Mouse (Mus musculus) kidney, postnatal 0 days (tissue): Measurements from ENCODE around the gene Actl11. TPM values are rescaled to one million over a fixed set of nuclear protein-coding genes. Genes with fewer than 3 reads are reported as not detected.

Source experiments
- ATAC-seq: fragments of 200-750 bp; cut with Nextera tagmentation; replicated peaks from 2 replicates; pipeline ENCODE4 v1.8.0; 2017; ENCODE audit warnings: low read depth, moderate number of reproducible peaks, moderate TSS enrichment, moderate library complexity; ENCODE audit not compliant: low FRiP score
- DNase-seq: peaks from one replicate; pipeline ENCODE4 v3.0.0-alpha.2; 2016; ENCODE audit warnings: low spot score
- H3K27ac ChIP-seq: fragments of 300-500 bp; sonication (generic); 2 replicates; pipeline ENCODE4 v1.5.1; 2014; ENCODE audit warnings: mild to moderate bottlenecking
- H3K27me3 ChIP-seq: fragments of 300-500 bp; sonication (generic); 2 replicates; pipeline ENCODE4 v1.6.1; 2014; ENCODE audit warnings: low read length, mixed read lengths; ENCODE audit not compliant: insufficient read depth
- H3K36me3 ChIP-seq: fragments of 300-500 bp; sonication (generic); 2 replicates; pipeline ENCODE4 v1.6.1; 2014; ENCODE audit warnings: low read length, mixed read lengths; ENCODE audit not compliant: insufficient read depth
- H3K4me1 ChIP-seq: fragments of 300-500 bp; sonication (generic); replicated peaks from 2 replicates; pipeline ENCODE4 v1.6.1; 2014; ENCODE audit warnings: antibody characterized with exemption, low read length, mixed read lengths; ENCODE audit not compliant: insufficient read depth
- H3K4me2 ChIP-seq: fragments of 300-500 bp; sonication (generic); 2 replicates; pipeline ENCODE4 v1.6.1; 2014; ENCODE audit warnings: mild to moderate bottlenecking, low read length, moderate library complexity, mixed read lengths
- H3K4me3 ChIP-seq: fragments of 300-500 bp; sonication (generic); replicated peaks from 2 replicates; pipeline ENCODE4 v1.5.1; 2014; ENCODE audit warnings: low read depth, low read length
- H3K9ac ChIP-seq: fragments of 300-500 bp; sonication (generic); 2 replicates; pipeline ENCODE4 v1.6.1; 2014; ENCODE audit warnings: low read depth, low read length
- H3K9me3 ChIP-seq: fragments of 300-500 bp; sonication (generic); replicated peaks from 2 replicates; pipeline ENCODE4 v1.6.1; 2016; ENCODE audit warnings: low read length, inconsistent platforms, mixed read lengths
- CTCF ChIP-seq: IDR thresholded peaks from 2 replicates; pipeline ENCODE4 v1.5.1; 2016; ENCODE audit warnings: antibody characterized with exemption, low read depth, mild to moderate bottlenecking, moderate library complexity
- WGBS: fragments of 180-500 bp; shearing (Covaris S2); extraction: QIAGEN DNeasy Blood & Tissue Kit; methylation state at CpG from one replicate; pipeline ENCODE4 v1.1.7; 2014; 5-methylcytosine and 5-hydroxymethylcytosine counted together
- polyA plus RNA-seq: library from polyadenylated mRNA; unstranded; fragments of >200 nt; fragmentation: Nextera tagmentation; extraction: Ambion mirVana; gene quantifications from 2 replicates; pipeline ENCODE4 v1.2.1, GENCODE M21; 2015

The Actl11 gene
- polyA plus RNA-seq, 1 experiment from 2014 or later = not detected

- ATAC-seq (no peak), DNase-seq (no peak)
- H3K27me3 ChIP-seq = no peaks in the 10 kb centered on the region
- H3K36me3 ChIP-seq = peaks cover 3% of the 10 kb centered on the region; the same call in 1 of the 2 replicates
- no peak for TF ChIP-seq CTCF
- 90% methylated on average over 10 of the region's 10 CpGs for WGBS
- H3K9ac ChIP-seq = no peak overlapping the region
- H3K4me3 ChIP-seq = no peak overlapping the region
- no peaks in the 10 kb centered on the region; the same call in 1 of the 2 replicates for H3K4me1 ChIP-seq
- no peak overlapping the region for H3K4me2 ChIP-seq
- H3K9me3 ChIP-seq = no peaks in the 10 kb centered on the region
- H3K27ac ChIP-seq = no peak overlapping the region
Observed at GRCm38 (mm10) chr9:107898563-107898962, 29.7 kb upstream of the Actl11 start.

- no peak overlapping the region for H3K4me3 ChIP-seq
- no peak for TF ChIP-seq CTCF
- H3K9ac ChIP-seq = no peak overlapping the region
- H3K36me3 ChIP-seq = peaks cover 3% of the 10 kb centered on the region; the same call in 1 of the 2 replicates
- H3K4me2 ChIP-seq = no peak overlapping the region
- no peak for DNase-seq
- H3K27ac ChIP-seq = no peak overlapping the region
- no peaks in the 10 kb centered on the region; the same call in 1 of the 2 replicates for H3K4me1 ChIP-seq
- 74% methylated on average over 12 of the region's 12 CpGs for WGBS
- H3K27me3 ChIP-seq = no peaks in the 10 kb centered on the region
- no peaks in the 10 kb centered on the region for H3K9me3 ChIP-seq
- no peak for ATAC-seq
Observed at GRCm38 (mm10) chr9:107899855-107900254, 28.4 kb upstream of the Actl11 start.

GRCm38 (mm10) chr9:107900840-107901626 lies 27.2 kb upstream of the Actl11 start:
- Histone ChIP-seq H3K9me3 (no peaks in the 10 kb centered on the region), H3K36me3 (peaks cover 3% of the 10 kb centered on the region; the same call in 1 of the 2 replicates), H3K4me3 (peak overlapping the region; percentile 30), H3K27me3 (no peaks in the 10 kb centered on the region), H3K27ac (no peak overlapping the region), H3K4me2 (peak overlapping the region; percentile 56), H3K9ac (0 out of 2 replicates have a peak overlapping the region, but pooled peaks have one; percentile 31), H3K4me1 (peaks cover 5% of the 10 kb centered on the region; the same call in 1 of the 2 replicates)
- ATAC-seq = peak; percentile 26; the same call in 1 of the 2 replicates
- peak; percentile 79 for TF ChIP-seq CTCF
- DNase-seq = peak; percentile 78
- WGBS = 11% methylated on average over 44 of the region's 44 CpGs

GRCm38 (mm10) chr9:107901627-107901914 lies 26.7 kb upstream of the Actl11 start:
- H3K4me3 ChIP-seq = peak overlapping the region; percentile 30
- H3K27ac ChIP-seq = no peak overlapping the region
- peaks cover 10% of the 10 kb centered on the region for H3K4me1 ChIP-seq
- WGBS = 24% methylated on average over 17 of the region's 17 CpGs
- H3K9ac ChIP-seq = 0 out of 2 replicates have a peak overlapping the region, but pooled peaks have one; percentile 31
- ATAC-seq (peak; percentile 9; the same call in 1 of the 2 replicates), DNase-seq (no peak)
- H3K27me3 ChIP-seq = no peaks in the 10 kb centered on the region
- peaks cover 3% of the 10 kb centered on the region; the same call in 1 of the 2 replicates for H3K36me3 ChIP-seq
- H3K9me3 ChIP-seq = no peaks in the 10 kb centered on the region
- TF ChIP-seq CTCF = no peak
- H3K4me2 ChIP-seq = peak overlapping the region; percentile 56

- H3K27me3 ChIP-seq = no peaks in the 10 kb centered on the region
- no peaks in the 10 kb centered on the region for H3K9me3 ChIP-seq
- H3K36me3 ChIP-seq = peaks cover 3% of the 10 kb centered on the region; the same call in 1 of the 2 replicates
- no peak overlapping the region for H3K27ac ChIP-seq
- peaks cover 16% of the 10 kb centered on the region for H3K4me1 ChIP-seq
- H3K4me3 ChIP-seq = no peak overlapping the region
- ATAC-seq = peak; percentile 17; the same call in 1 of the 2 replicates
- 3% methylated on average over 4 of the region's 4 CpGs for WGBS
- TF ChIP-seq CTCF = peak; percentile 99
- DNase-seq = peak; percentile 94
- no peak overlapping the region for H3K9ac ChIP-seq
- no peak overlapping the region for H3K4me2 ChIP-seq
Observed at GRCm38 (mm10) chr9:107904726-107905125, 23.5 kb upstream of the Actl11 start.

- WGBS = 7% methylated on average over 18 of the region's 19 CpGs
- DNase-seq (peak; percentile 89), ATAC-seq (peak; percentile 78)
- TF ChIP-seq CTCF = 0 out of 2 replicates have a peak, but pooled peaks have one; percentile 15
- H3K4me1 ChIP-seq = peaks cover 16% of the 10 kb centered on the region
- H3K36me3 ChIP-seq = peaks cover 3% of the 10 kb centered on the region; the same call in 1 of the 2 replicates
- no peaks in the 10 kb centered on the region for H3K27me3 ChIP-seq
- peak within 1 kb of the TSS; percentile 35 for H3K4me3 ChIP-seq
- peak within 1 kb of the TSS; percentile 51; the same call in 1 of the 2 replicates for H3K27ac ChIP-seq
- H3K9me3 ChIP-seq = no peaks in the 10 kb centered on the region
- H3K4me2 ChIP-seq = peak within 1 kb of the TSS; percentile 75
- peak within 1 kb of the TSS; percentile 55; the same call in 1 of the 2 replicates for H3K9ac ChIP-seq
Observed at GRCm38 (mm10) chr9:107906252-107906966, 21.9 kb upstream of the Actl11 start, which contains the start of gene Mst1r. TSS of gene Mst1r (plus strand) at chr9:107906873.
